Mouse (Mus musculus): ENCODE data around the gene Bckdha.

Gene Bckdha

DNA sequence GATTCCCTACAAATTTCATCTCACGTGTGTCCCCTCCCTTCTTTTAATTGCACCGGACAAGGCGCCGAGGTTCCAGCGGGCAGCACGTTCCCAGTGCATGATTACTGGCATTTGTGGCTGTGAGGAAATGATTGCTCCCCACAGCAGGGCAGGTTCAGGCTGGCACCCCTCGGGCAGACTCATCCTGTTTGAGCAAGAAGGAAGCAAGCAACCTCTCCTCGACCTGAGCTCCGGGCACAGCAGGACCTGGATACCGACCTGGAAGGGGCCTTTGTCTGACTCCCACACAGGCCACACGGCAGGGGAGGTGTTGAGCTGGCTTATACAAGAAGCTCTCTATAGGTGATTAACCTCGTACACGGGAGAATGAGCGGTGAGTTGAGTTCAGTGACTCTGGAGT is 13.7 kb downstream of the Bckdha start:
- no peak for DNase-seq (ENCODE audit: low read depth, low spot score)

DNA sequence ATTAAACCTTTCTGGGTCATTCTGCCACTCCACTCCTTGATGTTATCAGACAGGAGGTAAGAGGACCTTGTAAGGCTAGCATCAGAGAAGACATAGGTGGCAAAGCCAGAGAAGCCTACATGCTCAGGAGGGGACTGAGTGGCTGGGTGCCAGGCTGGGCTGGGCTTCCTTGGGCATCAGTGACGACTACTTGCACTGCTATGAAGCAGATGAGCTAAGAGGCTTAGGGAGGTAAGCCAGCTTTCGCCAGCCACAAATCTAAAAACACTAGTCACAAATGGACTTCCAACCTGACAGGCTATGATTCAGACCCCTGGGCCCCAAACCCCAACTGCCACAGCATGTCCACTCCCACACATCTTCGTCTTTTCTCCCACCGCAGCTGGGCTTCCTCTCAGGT is 14.2 kb downstream of the Bckdha start:
- no peak for DNase-seq (ENCODE audit: low read depth, low spot score)

DNA sequence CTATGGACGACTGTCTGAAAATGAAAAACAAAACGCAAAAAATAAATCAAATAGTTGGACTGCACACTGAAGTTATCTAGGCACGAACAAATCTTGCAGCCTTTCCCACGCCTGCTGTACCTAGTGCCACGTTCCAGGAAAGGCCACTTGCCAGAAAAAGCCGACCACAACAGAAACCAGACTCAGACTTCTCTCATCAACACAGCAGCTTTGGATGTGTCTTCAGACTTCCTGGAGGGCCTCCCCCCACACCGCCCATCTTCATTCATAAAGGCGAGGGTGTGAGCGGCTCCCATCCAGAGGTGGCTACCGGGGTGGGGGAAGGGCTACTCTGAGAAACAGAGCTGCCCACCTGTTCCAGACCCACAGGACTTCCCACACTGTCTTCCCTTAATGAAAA is 14.6 kb downstream of the Bckdha start:
- no peak for DNase-seq (ENCODE audit: low read depth, low spot score)

DNA sequence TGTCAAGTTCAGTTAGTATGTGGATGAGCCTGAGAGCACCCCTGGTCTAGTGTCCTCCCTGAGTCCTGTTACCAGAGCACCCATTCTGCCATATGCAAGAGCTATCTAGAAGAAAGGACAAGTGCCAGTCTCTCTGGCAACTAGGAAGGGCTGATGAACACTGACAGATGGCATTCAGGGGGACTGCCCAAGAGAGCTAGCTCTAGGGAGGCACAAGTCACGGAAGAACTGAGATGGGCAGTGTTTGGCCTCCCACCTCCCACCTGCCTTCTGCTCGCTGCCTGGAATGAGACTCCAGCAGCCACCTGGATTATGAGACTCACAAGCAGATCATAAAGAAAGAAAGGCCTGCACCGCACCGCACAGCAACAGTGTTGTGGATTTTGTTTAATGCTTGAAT is 19.0 kb downstream of the Bckdha start:
- no peak for DNase-seq (ENCODE audit: low read depth, low spot score)

DNA sequence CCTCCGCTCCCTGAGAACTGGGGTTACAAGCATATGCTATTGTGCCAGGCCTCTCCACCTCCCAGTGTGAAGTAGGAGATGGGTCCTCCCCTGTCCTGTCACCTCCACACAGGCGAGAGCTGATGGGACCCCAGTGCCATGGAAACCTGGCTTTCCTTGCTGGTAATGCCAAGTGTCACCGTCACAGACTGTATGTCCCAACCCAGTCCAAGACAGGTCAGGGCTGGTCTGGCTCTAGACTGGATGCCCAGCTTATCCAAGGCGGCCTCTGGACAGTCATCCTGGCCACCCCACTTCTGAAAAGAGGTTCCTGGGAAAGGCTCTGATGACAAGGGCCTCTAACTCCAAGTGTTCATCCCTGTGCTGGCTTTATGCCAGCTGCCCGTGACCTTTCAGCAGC is 21.7 kb downstream of the Bckdha start:
- no peak for DNase-seq (ENCODE audit: low read depth, low spot score)

DNA sequence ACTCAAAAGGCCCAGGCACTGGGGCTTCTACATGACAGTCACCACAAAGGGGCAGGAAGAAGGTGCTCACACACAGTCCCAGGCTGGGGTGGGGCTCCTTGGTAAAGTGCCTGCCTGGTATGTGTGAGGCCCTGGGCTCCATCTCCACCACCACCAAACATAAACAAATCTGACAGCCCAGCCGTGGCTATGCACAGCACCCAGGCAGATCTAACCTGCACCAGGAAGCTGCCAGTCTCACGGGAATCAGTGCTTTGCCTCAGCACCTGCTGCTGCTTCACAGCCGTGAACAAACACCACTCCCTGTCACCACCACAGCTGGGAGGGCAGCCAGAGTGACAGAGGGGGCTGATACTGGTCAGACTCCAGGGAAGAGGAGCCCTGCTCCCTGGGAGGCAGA is 22.4 kb downstream of the Bckdha start:
- peak; percentile 40 for DNase-seq (ENCODE audit: low read depth, low spot score)

DNA sequence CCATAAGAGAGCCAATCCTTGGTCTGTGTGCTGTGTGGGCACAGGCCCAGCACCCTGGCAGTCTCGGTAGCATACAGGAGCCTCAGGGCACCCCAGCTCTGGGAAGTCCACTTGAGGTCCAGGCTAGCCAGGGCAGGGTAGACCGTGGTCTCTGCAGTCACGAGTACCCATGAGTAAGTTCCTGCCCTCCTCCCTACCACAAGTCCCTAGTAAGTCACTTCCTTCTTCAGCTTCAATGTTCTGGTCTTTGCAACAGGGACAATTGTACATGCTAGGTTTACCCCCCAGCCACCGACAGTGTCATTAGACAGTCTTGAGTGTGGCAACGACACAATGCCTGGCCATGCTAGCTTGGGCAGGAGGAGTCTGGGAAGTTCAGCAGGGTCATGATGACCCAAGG is 26.1 kb downstream of the Bckdha start:
- no peak for DNase-seq (ENCODE audit: low read depth, low spot score)

DNA sequence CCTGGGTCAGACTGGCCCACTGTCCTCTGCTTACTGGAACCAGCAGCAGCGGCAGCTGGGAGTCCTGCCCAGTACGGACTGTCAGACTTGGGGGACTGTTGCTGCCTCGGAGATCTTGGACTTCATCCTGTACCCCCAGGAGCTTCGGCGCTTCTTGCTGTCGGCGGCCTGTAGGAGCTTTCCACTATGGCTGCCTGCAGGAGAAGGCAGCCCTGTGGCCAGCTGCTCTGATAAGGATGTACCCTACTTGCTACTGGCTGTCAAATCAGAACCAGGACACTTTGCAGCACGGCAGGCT is 30.5 kb downstream of the Bckdha start:
- DNase-seq (ENCODE audit: low read depth, low spot score): no peak

DNA sequence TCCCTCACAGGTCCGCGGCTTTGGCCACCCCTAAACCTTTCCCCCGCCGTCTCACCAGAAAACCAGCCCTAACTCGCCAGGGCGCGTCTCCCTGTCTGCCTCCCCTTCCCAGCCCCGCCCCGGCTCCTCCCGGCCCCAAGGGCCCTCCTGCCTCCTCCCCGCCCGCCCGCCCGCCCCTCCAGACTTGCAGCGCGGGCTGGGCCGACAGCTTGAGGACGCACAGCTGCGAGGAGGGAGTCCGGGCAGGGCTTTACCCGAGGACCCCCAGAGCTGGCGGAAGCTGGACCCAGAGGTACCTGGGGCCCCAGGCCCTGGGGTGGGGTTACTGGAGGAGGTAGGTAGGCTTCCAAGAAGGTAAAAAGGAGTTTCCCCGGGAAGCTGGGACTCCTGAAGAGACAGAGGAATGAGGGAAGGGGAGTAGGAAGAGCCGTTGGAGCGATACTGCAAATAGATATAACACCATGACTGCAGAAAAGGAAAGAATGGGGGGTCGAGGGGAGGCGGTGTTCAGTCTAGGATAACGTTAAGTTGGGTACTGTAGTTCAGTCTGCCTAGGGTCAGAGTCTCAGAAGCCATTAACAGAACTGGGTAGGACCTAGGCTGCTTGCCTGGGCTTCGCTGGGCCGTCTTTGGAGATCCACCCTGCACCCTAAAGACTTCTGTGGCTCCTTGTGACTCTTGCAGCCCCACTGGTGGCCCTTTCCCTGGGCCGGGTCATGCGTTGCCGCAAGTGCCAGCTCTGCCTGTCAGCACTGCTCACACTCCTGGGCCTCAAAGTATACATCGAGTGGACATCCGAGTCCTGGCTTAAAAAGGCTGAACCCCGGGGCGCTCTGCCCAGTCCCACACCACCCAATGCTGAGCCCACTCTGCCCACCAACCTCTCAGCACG is 31.1 kb downstream of the Bckdha start:
- peak; percentile 17 for DNase-seq (ENCODE audit: low read depth, low spot score)

DNA sequence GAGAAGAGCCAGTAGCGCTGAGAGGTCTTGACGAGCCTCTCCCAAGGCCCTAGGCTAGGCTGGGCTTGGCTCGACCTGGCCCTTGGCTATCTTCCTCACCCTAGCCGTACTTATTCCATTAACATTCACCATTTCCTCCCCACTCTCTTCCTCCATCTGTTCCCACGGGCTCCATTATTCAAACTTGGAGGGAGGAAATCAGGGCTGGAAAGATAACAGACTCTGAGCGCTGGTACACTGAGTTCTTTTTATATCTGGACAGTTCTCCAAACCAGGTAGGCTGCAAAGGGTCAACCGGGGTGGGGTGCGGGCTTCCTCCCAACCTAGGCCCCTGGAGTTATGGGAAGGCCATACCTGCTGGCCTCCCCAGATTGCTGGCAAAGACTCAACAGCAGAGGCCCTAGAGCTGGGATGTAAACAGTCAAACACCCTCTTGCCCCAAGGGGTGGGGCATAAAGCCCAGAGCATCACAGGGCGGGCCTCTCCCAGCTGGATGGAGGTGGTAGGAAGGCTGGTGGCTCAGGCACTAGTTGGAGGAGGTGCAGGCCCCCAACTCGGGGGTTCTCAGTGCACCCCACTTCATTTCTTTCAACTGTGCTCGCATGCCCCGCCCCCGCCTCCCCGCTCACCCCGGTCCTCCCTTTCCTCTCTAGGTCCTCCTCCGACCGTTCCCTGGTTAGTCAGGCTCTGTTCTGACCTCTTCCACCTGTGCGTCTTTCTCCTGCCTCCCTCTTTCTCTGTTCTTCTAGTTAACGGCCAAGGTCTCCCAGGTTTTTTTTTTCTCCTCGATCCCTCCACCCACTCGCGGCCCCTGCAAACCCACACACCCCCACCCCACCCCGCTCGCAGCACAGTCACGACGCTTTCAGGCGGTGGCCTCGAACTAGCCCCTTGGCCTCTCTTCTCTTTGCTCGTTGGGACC is 32.0 kb downstream of the Bckdha start, which contains the start of gene B3gnt8:
Gene B3gnt8 (plus strand): TSS at position 146 of the 922 bp plus-strand sequence.
- peak; percentile 17 for DNase-seq (ENCODE audit: low read depth, low spot score)

DNA sequence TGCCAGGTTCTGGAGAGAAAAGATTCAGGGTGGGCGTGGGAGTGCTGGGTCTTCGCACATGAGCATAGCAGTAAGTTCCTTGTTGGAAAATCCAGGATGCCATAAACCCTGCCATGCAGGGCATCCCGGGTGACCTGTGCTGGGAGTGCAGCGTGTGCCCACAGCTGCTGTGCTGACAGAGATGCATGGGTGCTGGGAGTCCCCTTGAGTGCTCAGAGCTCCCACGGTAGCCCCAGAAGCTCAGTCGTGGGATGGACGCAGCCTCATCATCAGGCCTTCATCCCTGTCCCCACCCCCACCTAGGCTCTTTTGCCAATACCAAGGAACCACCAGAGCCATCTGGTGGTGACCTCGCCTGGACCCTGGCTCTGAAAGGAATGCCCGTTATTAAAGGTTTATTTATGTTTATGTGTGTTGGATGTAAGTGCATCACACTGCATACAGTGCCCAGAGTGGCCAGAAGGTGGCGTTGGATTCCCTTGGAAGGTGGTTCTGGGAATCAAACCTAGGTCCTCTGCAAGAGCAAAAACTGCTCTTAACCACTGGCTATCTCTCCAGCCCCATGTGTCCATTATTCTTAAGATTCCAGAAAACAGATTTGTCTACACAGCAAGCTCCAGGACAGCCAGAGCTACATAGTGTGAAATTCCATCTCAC is 33.1 kb downstream of the Bckdha start:
- DNase-seq (ENCODE audit: low read depth, low spot score): peak; percentile 32

DNA sequence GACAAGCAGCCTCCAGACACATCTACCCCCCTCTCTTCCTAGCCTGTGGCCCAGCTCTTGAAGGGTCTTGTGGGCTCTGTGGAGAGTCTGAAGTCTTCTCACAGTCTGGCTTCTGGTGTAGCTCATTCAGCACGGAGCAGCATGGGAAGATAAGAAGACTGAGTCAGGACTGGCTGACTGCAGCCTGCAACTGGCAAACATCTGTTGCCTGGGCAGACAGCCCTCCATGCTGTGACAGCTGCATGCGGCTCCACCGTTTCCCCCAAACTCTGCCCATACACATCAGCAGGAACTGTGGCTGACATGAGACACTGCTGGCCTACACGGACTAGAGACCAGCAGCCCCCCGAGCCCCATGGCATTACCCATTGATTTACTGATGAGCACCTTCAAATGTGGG is 33.9 kb downstream of the Bckdha start:
- no peak for DNase-seq (ENCODE audit: low read depth, low spot score)

DNA sequence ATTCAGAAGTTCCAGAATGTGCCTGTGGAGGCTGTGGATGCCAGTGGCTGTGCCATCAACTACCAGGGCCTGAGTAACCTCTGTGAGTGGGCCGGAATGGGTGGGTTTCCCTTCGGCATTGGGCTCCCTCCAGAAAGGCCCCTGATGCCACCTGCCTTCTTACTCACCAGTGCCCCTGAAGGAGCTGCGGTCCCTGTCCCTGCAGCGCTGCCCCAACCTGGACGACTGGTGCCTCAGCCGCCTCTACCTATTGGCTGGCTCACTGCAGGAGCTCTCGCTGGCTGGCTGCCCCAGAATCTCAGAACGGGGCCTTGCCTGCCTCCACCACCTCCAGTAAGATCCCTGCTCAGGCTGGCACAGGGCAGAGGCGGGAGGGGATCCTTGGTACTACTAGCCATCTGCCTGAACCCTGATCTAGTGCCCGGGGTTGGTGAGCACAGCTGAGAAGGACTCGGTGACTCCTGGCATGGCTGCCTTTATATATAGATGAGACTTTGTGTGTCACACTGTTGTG is 34.9 kb downstream of the Bckdha start:
- no peak for DNase-seq (ENCODE audit: low read depth, low spot score)

DNA sequence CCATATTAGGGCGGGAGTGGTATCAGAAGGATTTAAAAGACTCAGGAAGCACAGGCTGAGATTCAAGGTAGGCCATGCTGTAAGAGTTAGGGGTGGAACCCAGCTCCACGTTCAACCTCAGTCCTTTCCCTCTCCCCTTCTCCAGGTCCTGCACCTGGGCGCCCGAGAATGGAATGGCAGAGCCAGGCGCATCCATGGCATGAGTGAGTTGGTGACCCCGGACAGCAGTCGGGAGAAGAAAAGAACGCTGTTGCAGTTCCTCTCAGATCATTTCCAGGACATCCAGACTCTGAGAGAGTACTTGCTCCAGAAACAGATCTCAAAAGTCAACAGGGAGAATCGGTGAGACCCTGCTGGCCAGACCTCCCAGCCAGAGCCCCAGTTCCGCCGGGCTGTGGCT is 38.0 kb downstream of the Bckdha start:
- no peak for DNase-seq (ENCODE audit: low read depth, low spot score)

DNA sequence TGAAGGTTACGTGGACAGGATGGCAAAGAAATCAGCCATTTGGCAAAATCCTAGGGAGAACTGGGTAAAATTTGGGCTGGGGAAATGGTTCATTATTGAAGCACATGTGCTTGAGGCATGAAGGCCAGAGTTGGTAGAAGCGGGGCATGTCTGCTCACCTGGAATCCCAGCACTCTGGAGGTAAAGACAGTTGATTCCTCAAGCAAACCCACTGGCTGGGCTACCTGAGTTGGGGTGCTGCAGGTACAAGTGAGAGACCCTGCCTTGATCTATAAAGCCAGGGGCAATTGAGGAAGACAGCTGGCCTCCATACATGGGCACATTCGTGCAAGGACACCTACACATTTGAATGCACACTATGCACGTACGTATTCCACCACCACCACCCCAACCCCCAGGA is 38.7 kb downstream of the Bckdha start:
- DNase-seq (ENCODE audit: low read depth, low spot score): no peak

DNA sequence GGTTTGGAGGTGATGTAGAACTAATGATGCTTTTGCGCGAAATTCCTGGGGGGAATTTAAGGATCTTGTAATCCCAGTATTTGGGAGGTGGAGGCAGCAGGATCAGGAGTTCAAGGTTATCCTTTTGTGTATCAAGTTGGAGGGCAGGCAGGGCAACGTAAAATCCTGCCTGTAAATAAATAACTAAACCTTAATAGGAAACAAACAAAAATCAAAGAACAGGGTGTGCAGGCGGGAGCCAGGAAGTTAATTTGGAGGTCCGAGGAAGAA is 39.1 kb downstream of the Bckdha start:
- DNase-seq (ENCODE audit: low read depth, low spot score): no peak

DNA sequence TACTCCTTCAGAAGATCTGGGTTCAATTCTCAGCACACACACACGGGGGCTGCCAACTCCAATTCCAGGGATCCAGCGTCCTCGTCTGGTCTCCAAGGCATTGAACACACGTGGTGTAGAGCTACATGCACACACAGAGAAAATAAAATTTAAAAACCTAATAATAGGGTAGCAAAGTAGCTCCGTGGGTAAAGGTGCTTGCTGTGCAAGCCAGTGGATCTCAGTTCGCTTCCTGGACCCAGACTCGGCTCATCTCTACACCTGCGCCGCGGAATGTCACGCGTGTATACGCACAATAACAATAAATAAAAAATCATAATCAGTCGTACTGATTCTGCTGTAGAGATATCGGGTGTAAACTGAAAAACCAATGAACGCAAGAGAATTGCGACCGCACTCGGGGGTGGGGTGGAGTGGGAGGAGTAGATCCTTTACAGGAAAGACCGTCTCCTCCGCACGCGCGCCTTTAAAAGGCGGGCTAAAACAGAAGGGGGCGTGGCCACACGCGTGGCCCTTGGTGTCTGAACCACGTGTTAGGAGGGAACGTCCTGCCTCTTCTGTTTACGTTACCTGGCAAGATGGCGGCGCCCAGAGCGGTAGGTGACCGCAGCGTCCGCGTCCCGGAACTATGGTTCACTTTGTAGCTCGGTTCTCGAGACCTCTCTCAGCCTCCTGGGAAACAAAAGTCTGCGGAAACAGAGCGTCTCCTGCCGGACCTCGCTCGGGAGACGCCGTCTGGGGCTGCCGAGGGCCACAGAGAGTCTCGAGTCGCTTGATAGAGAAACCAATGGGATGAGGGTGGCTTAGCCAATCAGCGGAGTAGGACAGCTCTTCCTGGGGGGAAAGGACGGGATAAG is 39.7 kb downstream of the Bckdha start, which contains the start of gene Dmac2:
Gene Dmac2 (plus strand): TSS at position 550 of the 857 bp plus-strand sequence.
- peak; percentile 99 for DNase-seq (ENCODE audit: low read depth, low spot score)

DNA sequence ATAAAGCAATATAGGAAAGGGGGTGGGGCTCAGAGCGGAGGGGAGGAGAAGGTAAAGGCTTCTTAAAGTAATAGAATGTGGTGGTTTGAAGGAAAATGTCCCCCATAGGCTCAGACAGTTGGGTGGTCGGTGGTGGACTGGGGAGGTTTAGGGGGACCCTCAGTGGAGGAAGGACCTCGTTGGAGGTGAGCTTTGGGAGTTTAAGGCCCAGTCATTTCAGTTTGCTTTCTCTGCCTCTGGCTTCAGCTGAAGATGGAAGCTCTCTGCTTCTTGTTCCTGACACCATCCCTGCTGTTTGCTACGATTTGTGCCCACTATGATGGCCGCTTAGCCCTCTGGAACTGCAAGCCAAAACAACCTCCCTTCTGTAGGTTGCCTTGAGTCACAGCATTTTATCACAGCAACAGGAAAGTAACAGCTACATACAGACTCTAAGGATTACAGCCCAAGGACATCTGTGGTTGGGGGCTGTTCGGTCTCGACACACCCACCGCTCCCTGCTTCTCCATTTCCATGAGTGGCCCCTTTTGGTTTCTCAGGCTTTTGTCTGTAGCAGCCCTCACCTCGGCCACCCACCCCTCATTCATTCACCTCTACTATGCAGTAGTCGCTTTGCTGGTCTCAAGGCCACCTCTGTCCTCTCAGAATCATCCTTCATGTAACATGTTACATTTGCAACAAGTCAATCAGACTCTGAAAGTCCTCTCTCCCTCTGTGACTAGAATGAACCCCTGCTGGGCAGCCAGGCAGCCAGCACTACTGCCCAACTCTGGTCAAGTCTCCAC is 41.2 kb downstream of the Bckdha start:
- DNase-seq (ENCODE audit: low read depth, low spot score): no peak

DNA sequence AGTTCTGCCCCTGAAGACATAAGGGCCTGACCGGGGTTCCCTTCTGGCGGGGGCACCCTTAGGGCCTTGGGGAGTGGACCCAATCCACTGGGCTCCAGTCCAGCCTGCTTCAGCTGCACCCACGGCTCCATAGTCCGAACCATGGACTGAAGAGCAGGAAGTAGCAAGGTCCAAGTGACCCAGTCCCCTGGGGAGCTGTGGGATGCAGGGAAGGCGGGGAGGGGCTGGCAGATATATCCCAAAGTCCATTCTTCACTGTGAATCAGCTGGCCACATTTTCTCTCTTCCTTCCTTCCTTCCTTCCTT is 43.1 kb downstream of the Bckdha start, which contains the start of gene Erich4:
Gene Erich4 (minus strand): TSS at position 187 of the 306 bp plus-strand sequence.
- DNase-seq (ENCODE audit: low read depth, low spot score): no peak
